Mouse (Mus musculus) hindbrain, embryonic 16.5 days (tissue): ENCODE data around the gene Mc3r. TPM values are rescaled to one million over a fixed set of nuclear protein-coding genes. Genes with fewer than 3 reads are reported as not detected.
A peak's percentile ranks its signal among the peaks of the same experiment; 100 is the strongest.

Experiments used
- ATAC-seq: fragments of 200-750 bp; cut with Nextera tagmentation; 2 replicates; pipeline ENCODE4 v1.8.0; 2017; ENCODE audit warnings: moderate TSS enrichment, moderate library complexity
- H3K27ac ChIP-seq: fragments of 300-500 bp; sonication (generic); 2 replicates; pipeline ENCODE4 v1.5.1; 2014; ENCODE audit warnings: low read depth, mild to moderate bottlenecking, control low read depth, low read length, moderate library complexity
- H3K27me3 ChIP-seq: fragments of 300-500 bp; sonication (generic); replicated peaks from 2 replicates; pipeline ENCODE4 v1.6.1; 2014; ENCODE audit warnings: low read length; ENCODE audit not compliant: control insufficient read depth, insufficient read depth
- H3K36me3 ChIP-seq: fragments of 300-500 bp; sonication (generic); 2 replicates; pipeline ENCODE4 v1.6.1; 2014; ENCODE audit warnings: mild to moderate bottlenecking, low read length, moderate library complexity, mixed read lengths; ENCODE audit not compliant: control insufficient read depth, insufficient read depth
- H3K4me1 ChIP-seq: fragments of 300-500 bp; sonication (generic); 2 replicates; pipeline ENCODE4 v1.6.1; 2014; ENCODE audit warnings: low read depth, low read length; ENCODE audit not compliant: control insufficient read depth, insufficient read depth
- H3K4me2 ChIP-seq: fragments of 300-500 bp; sonication (generic); 2 replicates; pipeline ENCODE4 v1.6.1; 2014; ENCODE audit warnings: mild to moderate bottlenecking, low read length, control low read depth, moderate library complexity
- H3K4me3 ChIP-seq: fragments of 300-500 bp; sonication (generic); 2 replicates; pipeline ENCODE4 v1.5.1; 2014; ENCODE audit warnings: mild to moderate bottlenecking, low read length, control low read depth, moderate library complexity
- H3K9ac ChIP-seq: fragments of 300-500 bp; sonication (generic); 2 replicates; pipeline ENCODE4 v1.6.1; 2014; ENCODE audit warnings: low read depth, mild to moderate bottlenecking, control low read depth, low read length, moderate library complexity
- H3K9me3 ChIP-seq: fragments of 300-500 bp; sonication (generic); 2 replicates; pipeline ENCODE4 v1.6.1; 2014; ENCODE audit warnings: mild to moderate bottlenecking, low read length, moderate library complexity; ENCODE audit not compliant: control insufficient read depth
- WGBS: fragments of 180-500 bp; shearing (Covaris S2); extraction: QIAGEN DNeasy Blood & Tissue Kit; methylation state at CpG from one replicate; pipeline ENCODE4 v1.1.7; 2014; 5-methylcytosine and 5-hydroxymethylcytosine counted together
- polyA plus RNA-seq: library from polyadenylated mRNA; unstranded; fragments of >200 nt; fragmentation: Nextera tagmentation; extraction: Ambion mirVana; gene quantifications from 2 replicates; pipeline ENCODE4 v1.2.1, GENCODE M21; 2015

Mc3r gene
- polyA plus RNA-seq, 1 experiment from 2014 or later: 0.11 TPM

DNA sequence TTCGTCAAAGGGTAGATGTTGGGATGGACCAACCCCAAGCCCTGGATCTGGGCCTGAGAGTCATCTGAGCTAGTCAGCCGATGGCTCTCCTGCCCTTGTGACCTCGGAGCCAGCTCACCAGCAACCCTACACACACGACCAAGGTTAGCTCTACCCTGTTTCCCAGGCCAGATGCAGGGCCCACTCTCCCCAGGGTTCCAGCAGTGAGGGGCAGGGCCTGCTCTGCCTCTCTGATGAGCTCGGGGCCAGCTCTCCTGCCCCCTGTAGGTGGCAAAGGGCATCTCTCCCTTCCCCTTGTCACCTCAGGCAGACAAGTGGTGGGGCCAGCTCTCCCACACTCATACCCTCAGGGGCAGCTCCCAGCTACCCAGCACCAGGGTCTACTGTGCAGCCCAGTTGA, 29.1 kb upstream of the Mc3r start:
- H3K4me2 ChIP-seq: no peak overlapping the region
- no peaks in the 10 kb centered on the region for H3K36me3 ChIP-seq
- no peaks in the 10 kb centered on the region; the same call in 1 of the 2 replicates for H3K4me1 ChIP-seq
- 59% methylated on average over 5 of the region's 5 CpGs for WGBS
- no peak overlapping the region for H3K9ac ChIP-seq
- ATAC-seq: no peak
- no peak overlapping the region for H3K27ac ChIP-seq
- H3K4me3 ChIP-seq: no peak overlapping the region
- H3K9me3 ChIP-seq: no peaks in the 10 kb centered on the region
- H3K27me3 ChIP-seq: peaks cover 2% of the 10 kb centered on the region; the same call in 1 of the 2 replicates

GRCm38 (mm10) chr2:172221656-172222393, 26.5 kb upstream of the Mc3r start:
- no peak overlapping the region for H3K9ac ChIP-seq
- whole genome bisulfite sequencing: 7% methylated on average over 16 of the region's 16 CpGs
- no peaks in the 10 kb centered on the region for H3K36me3 ChIP-seq
- no peaks in the 10 kb centered on the region for H3K9me3 ChIP-seq
- no peak overlapping the region for H3K4me3 ChIP-seq
- H3K4me2 ChIP-seq: no peak overlapping the region
- no peak overlapping the region for H3K27ac ChIP-seq
- no peaks in the 10 kb centered on the region for H3K4me1 ChIP-seq
- H3K27me3 ChIP-seq: peaks cover 2% of the 10 kb centered on the region; the same call in 1 of the 2 replicates
- 0 out of 2 replicates have a peak, but pooled peaks have one; percentile 19 for ATAC-seq

GRCm38 (mm10) chr2:172222394-172222785, 25.9 kb upstream of the Mc3r start:
- Histone ChIP-seq H3K4me3 (no peak overlapping the region), H3K27me3 (peaks cover 2% of the 10 kb centered on the region; the same call in 1 of the 2 replicates), H3K9me3 (no peaks in the 10 kb centered on the region), H3K4me1 (no peaks in the 10 kb centered on the region), H3K4me2 (no peak overlapping the region), H3K9ac (no peak overlapping the region), H3K36me3 (no peaks in the 10 kb centered on the region), H3K27ac (no peak overlapping the region)
- ATAC-seq: no peak
- 18% methylated on average over 6 of the region's 6 CpGs for WGBS

GRCm38 (mm10) chr2:172222891-172223290, 25.4 kb upstream of the Mc3r start:
- Histone ChIP-seq H3K4me1 (no peaks in the 10 kb centered on the region), H3K9me3 (no peaks in the 10 kb centered on the region), H3K27ac (no peak overlapping the region), H3K4me3 (no peak overlapping the region), H3K9ac (no peak overlapping the region), H3K27me3 (peaks cover 2% of the 10 kb centered on the region; the same call in 1 of the 2 replicates), H3K36me3 (no peaks in the 10 kb centered on the region), H3K4me2 (no peak overlapping the region)
- ATAC-seq: no peak
- 63% methylated on average over 7 of the region's 7 CpGs for WGBS

GRCm38 (mm10) chr2:172223451-172224200, 24.7 kb upstream of the Mc3r start:
- no peaks in the 10 kb centered on the region for H3K36me3 ChIP-seq
- H3K4me2 ChIP-seq: no peak overlapping the region
- no peaks in the 10 kb centered on the region for H3K4me1 ChIP-seq
- no peak for ATAC-seq
- H3K9me3 ChIP-seq: no peaks in the 10 kb centered on the region
- H3K9ac ChIP-seq: no peak overlapping the region
- 90% methylated on average over 8 of the region's 8 CpGs for WGBS
- H3K27ac ChIP-seq: no peak overlapping the region
- H3K4me3 ChIP-seq: no peak overlapping the region
- peaks cover 2% of the 10 kb centered on the region; the same call in 1 of the 2 replicates for H3K27me3 ChIP-seq

DNA sequence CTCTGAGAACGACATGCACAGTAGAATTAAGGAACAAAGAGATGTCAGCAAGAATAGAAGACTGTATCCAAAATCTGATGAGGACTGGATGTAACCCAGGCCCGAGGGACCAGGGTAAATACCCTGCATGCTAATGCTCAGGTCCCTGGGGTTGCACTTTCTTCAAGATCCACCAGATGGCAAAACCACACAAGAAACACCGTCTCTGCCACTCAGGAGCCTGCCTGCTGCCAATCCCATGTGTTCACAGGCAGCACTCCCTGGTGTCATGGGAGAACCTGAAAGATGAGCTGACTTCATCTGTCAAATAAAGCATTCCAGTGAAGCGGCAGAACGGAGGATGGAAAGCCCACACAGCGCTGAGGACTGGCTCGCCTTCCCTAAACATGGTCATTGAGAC, 21.3 kb upstream of the Mc3r start:
- Histone ChIP-seq H3K4me3 (no peak overlapping the region), H3K9ac (no peak overlapping the region), H3K36me3 (no peaks in the 10 kb centered on the region), H3K27ac (no peak overlapping the region), H3K4me2 (no peak overlapping the region), H3K4me1 (no peaks in the 10 kb centered on the region), H3K27me3 (peaks cover 2% of the 10 kb centered on the region; the same call in 1 of the 2 replicates), H3K9me3 (no peaks in the 10 kb centered on the region)
- 36% methylated on average over 7 of the region's 7 CpGs for WGBS
- peak; percentile 80 for ATAC-seq

- no peaks in the 10 kb centered on the region for H3K9me3 ChIP-seq
- H3K4me1 ChIP-seq: no peaks in the 10 kb centered on the region
- no peaks in the 10 kb centered on the region for H3K36me3 ChIP-seq
- ATAC-seq: no peak
- H3K4me2 ChIP-seq: no peak overlapping the region
- no peaks in the 10 kb centered on the region; the same call in 1 of the 2 replicates for H3K27me3 ChIP-seq
- H3K4me3 ChIP-seq: no peak overlapping the region
- 97% methylated on average over 3 of the region's 3 CpGs for WGBS
- H3K27ac ChIP-seq: no peak overlapping the region
- no peak overlapping the region for H3K9ac ChIP-seq
Observed at GRCm38 (mm10) chr2:172227808-172228207, 20.5 kb upstream of the Mc3r start.

DNA sequence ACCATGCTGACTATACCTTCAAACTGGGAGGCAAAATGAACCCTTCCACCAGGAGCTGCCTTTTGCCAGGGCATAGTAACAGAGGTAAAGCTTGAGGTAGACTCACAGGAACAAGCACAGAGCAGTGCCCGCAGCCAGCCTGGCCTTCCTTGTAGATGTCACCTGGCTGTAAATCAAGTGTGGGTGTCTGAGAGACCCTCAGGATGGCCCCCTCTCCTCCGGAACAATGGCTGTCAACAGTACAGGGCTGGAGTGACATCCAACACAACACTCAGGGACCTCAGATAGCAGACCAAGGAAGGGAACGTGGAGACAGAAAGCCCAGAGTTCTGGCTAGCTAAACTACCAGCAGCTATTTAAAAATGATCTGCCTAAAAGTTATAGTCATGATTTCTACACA, 19.1 kb upstream of the Mc3r start:
- ATAC-seq: no peak

DNA sequence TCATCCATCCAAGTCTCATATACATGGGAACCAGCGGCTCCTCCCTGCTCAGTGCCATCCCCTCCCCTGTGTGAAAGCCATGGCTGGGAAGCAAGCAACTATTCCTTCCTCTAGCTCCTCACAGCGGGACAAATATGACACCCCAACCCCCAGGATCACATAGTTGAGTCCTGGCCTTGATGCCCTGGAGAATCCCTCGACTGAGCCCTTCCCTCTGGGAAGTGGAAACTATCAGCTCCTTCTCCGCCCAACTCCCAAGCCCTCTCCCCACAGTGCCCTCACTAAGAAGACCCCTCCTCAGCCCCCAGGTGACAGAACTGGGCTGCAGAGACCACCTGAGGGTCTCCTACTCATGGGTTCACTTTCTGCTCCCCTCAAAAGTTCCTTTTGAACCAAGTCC, 18.2 kb upstream of the Mc3r start:
- Histone ChIP-seq H3K27me3 (no peaks in the 10 kb centered on the region; the same call in 1 of the 2 replicates), H3K36me3 (no peaks in the 10 kb centered on the region), H3K4me2 (no peak overlapping the region), H3K4me1 (no peaks in the 10 kb centered on the region), H3K4me3 (no peak overlapping the region), H3K9me3 (no peaks in the 10 kb centered on the region), H3K27ac (no peak overlapping the region), H3K9ac (no peak overlapping the region)
- 68% methylated on average over 4 of the region's 4 CpGs for WGBS
- no peak for ATAC-seq

More for the DNA sequence above, 19.1 kb upstream of the Mc3r start:
- Histone ChIP-seq H3K4me3 (no peak overlapping the region), H3K27me3 (no peaks in the 10 kb centered on the region; the same call in 1 of the 2 replicates), H3K36me3 (no peaks in the 10 kb centered on the region), H3K4me1 (no peaks in the 10 kb centered on the region), H3K9ac (no peak overlapping the region), H3K9me3 (no peaks in the 10 kb centered on the region), H3K4me2 (no peak overlapping the region), H3K27ac (no peak overlapping the region)
- 53% methylated on average over 3 of the region's 3 CpGs for WGBS
